Mouse (Mus musculus): ENCODE data around the gene Pisd.

Pisd gene

GRCm38 (mm10) chr5:32706226-32706780 lies 79.1 kb downstream of the Pisd start:
- no peak for DNase-seq

- DNase-seq: no peak
Measured at GRCm38 (mm10) chr5:32697208-32697867, 88.1 kb downstream of the Pisd start.

- DNase-seq: no peak
Measured at GRCm38 (mm10) chr5:32693411-32693810, 92.0 kb downstream of the Pisd start.

All from thymus, adult 18-20 months (tissue).